Mouse (Mus musculus): Measurements from ENCODE around the gene Adamts3. TPM values are rescaled to one million over a fixed set of nuclear protein-coding genes. Genes with fewer than 3 reads are reported as not detected.

Gene Adamts3
- polyA plus RNA-seq, 1 experiment: 0.34 TPM

DNA sequence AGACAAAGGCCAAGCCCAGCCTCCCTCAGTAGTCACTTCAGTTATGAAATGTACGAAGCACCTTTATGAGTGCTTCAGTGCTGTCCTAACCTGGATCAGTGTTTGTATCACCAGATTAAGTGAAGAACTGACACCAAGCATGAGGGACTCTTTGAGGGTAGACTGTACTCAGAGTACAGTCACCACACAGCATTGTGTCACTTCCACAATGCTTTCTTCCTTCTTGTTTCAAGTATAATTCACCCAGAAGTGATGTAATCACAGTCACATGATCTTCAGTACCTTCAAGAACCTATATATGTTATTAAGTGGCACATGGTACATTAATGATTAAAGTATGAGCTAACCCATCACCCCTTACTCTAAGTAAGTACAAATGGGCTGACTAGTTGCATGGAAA, 24.3 kb downstream of the Adamts3 start:
- Histone ChIP-seq H3K36me3 (ENCODE audit: control insufficient read depth, insufficient read depth) (no peaks in the 10 kb centered on the region), H3K27me3 (ENCODE audit: control insufficient read depth, insufficient read depth, insufficient read length) (no peaks in the 10 kb centered on the region), H3K79me3 (ENCODE audit: low read depth) (no peaks in the 10 kb centered on the region), H3K79me2 (ENCODE audit: control insufficient read depth, insufficient read depth) (no peaks in the 10 kb centered on the region), H3ac (ENCODE audit: control insufficient read depth, insufficient read length, low read depth) (no peak overlapping the region), H3K4me3 (ENCODE audit: insufficient read depth, poor library complexity, severe bottlenecking) (no peak overlapping the region)
- TF ChIP-seq USF1 (IDR thresholded peaks at IDR 0.05; ENCODE audit: low read depth) (no peak), FOSL1 (IDR thresholded peaks at IDR 0.05; ENCODE audit: insufficient read depth, low read length, poor library complexity, severe bottlenecking) (no peak), CEBPB (IDR thresholded peaks at IDR 0.05; ENCODE audit: low read depth) (no peak), MYOG (IDR thresholded peaks at IDR 0.05; ENCODE audit: control insufficient read depth, extremely low read depth, insufficient read length) (no peak), MYOD1 (IDR thresholded peaks at IDR 0.05; ENCODE audit: control insufficient read depth, insufficient read length, low read depth) (no peak), MAX (IDR thresholded peaks at IDR 0.05) (no peak), CTCF (IDR thresholded peaks at IDR 0.05; ENCODE audit: control insufficient read depth, insufficient read depth, insufficient read length) (no peak)

DNA sequence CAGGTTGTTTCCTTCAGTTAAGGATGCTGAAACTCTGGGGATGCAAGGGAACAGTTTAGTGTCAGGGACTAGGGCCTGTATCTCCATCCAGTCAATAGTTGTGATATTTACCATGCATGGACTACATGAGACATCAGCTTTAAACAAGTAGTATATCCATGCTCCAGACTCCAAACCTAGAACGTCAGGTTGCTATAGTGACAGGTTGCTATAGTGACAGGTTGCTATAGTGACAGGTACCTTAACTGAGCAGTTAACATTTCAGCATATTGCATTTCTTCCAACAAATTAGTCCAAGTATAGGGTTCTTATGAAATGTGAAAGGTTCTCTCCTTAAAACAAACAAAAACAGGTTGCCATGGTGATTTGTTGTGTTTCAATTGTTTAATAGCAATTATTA, 36.6 kb downstream of the Adamts3 start:
- H3K36me3 ChIP-seq (ENCODE audit: control insufficient read depth, insufficient read depth): no peaks in the 10 kb centered on the region
- H3K4me3 ChIP-seq (ENCODE audit: insufficient read depth, poor library complexity, severe bottlenecking): no peak overlapping the region
- no peaks in the 10 kb centered on the region for H3K79me2 ChIP-seq (ENCODE audit: control insufficient read depth, insufficient read depth)
- H3K79me3 ChIP-seq (ENCODE audit: low read depth): no peaks in the 10 kb centered on the region
- no peak for TF ChIP-seq MYOG (IDR thresholded peaks at IDR 0.05; ENCODE audit: control insufficient read depth, extremely low read depth, insufficient read length)
- TF ChIP-seq FOSL1 (IDR thresholded peaks at IDR 0.05; ENCODE audit: insufficient read depth, low read length, poor library complexity, severe bottlenecking): no peak
- no peak for TF ChIP-seq USF1 (IDR thresholded peaks at IDR 0.05; ENCODE audit: low read depth)
- no peak for TF ChIP-seq CTCF (IDR thresholded peaks at IDR 0.05; ENCODE audit: control insufficient read depth, insufficient read depth, insufficient read length)
- no peak for TF ChIP-seq MAX (IDR thresholded peaks at IDR 0.05)
- TF ChIP-seq MYOD1 (IDR thresholded peaks at IDR 0.05; ENCODE audit: control insufficient read depth, insufficient read length, low read depth): no peak
- TF ChIP-seq CEBPB (IDR thresholded peaks at IDR 0.05; ENCODE audit: low read depth): no peak
- H3ac ChIP-seq (ENCODE audit: control insufficient read depth, insufficient read length, low read depth): no peak overlapping the region
- no peaks in the 10 kb centered on the region for H3K27me3 ChIP-seq (ENCODE audit: control insufficient read depth, insufficient read depth, insufficient read length)

DNA sequence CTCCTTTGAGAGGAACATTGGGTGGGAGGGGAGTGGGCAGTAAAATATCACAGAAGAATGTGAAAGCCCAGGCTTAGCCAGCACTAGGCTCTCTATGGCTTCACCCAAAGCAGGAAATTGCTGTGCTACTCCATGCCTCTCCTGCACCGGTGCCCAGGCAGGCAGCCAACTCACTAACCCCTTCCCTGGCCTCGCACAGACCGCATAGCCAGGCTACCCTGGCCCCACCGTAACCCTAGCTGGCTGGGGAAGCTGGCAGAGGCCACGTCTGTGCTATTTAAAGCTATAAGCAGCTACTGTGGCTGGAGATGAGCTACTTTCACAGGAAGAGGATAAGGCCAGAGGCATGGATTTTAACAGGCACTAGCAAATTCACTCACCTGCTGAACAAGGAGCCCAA, 38.8 kb downstream of the Adamts3 start:
- Histone ChIP-seq H3K36me3 (ENCODE audit: control insufficient read depth, insufficient read depth) (no peaks in the 10 kb centered on the region), H3K79me3 (ENCODE audit: low read depth) (no peaks in the 10 kb centered on the region), H3K79me2 (ENCODE audit: control insufficient read depth, insufficient read depth) (no peaks in the 10 kb centered on the region), H3K27me3 (ENCODE audit: control insufficient read depth, insufficient read depth, insufficient read length) (no peaks in the 10 kb centered on the region), H3K4me3 (ENCODE audit: insufficient read depth, poor library complexity, severe bottlenecking) (no peak overlapping the region), H3ac (ENCODE audit: control insufficient read depth, insufficient read length, low read depth) (no peak overlapping the region)
- no peak for TF ChIP-seq MYOG (IDR thresholded peaks at IDR 0.05; ENCODE audit: control insufficient read depth, extremely low read depth, insufficient read length)
- TF ChIP-seq MYOD1 (IDR thresholded peaks at IDR 0.05; ENCODE audit: control insufficient read depth, insufficient read length, low read depth): no peak
- no peak for TF ChIP-seq CTCF (IDR thresholded peaks at IDR 0.05; ENCODE audit: control insufficient read depth, insufficient read depth, insufficient read length)
- no peak for TF ChIP-seq MAX (IDR thresholded peaks at IDR 0.05)
- TF ChIP-seq USF1 (IDR thresholded peaks at IDR 0.05; ENCODE audit: low read depth): no peak
- TF ChIP-seq CEBPB (IDR thresholded peaks at IDR 0.05; ENCODE audit: low read depth): no peak

DNA sequence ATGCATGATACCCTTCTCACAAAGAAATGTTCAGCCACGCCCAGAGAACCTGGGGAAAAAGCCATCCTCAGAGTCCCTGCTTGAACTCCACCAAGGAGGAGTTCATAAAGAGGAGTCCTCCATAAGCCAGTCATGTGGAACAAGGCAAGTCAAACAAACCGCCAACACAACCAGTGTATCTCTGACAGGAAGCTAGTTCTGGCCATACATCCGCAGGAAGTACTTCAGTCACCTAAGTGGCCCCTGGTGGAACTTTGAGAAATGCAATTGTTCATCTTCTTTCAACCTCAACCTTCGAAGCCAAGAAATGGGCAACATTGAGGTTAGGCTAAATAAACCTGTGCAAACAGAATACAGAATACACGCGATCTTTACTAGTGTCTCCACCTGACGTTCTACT, 39.7 kb downstream of the Adamts3 start:
- no peaks in the 10 kb centered on the region for H3K79me3 ChIP-seq (ENCODE audit: low read depth)
- no peak for TF ChIP-seq MYOD1 (IDR thresholded peaks at IDR 0.05; ENCODE audit: control insufficient read depth, insufficient read length, low read depth)
- no peak for TF ChIP-seq USF1 (IDR thresholded peaks at IDR 0.05; ENCODE audit: low read depth)
- TF ChIP-seq CEBPB (IDR thresholded peaks at IDR 0.05; ENCODE audit: low read depth): no peak
- no peak for TF ChIP-seq CTCF (IDR thresholded peaks at IDR 0.05; ENCODE audit: control insufficient read depth, insufficient read depth, insufficient read length)
- TF ChIP-seq FOSL1 (IDR thresholded peaks at IDR 0.05; ENCODE audit: insufficient read depth, low read length, poor library complexity, severe bottlenecking): no peak
- TF ChIP-seq MYOG (IDR thresholded peaks at IDR 0.05; ENCODE audit: control insufficient read depth, extremely low read depth, insufficient read length): no peak
- H3ac ChIP-seq (ENCODE audit: control insufficient read depth, insufficient read length, low read depth): no peak overlapping the region
- no peaks in the 10 kb centered on the region for H3K79me2 ChIP-seq (ENCODE audit: control insufficient read depth, insufficient read depth)
- no peak overlapping the region for H3K4me3 ChIP-seq (ENCODE audit: insufficient read depth, poor library complexity, severe bottlenecking)
- H3K27me3 ChIP-seq (ENCODE audit: control insufficient read depth, insufficient read depth, insufficient read length): no peaks in the 10 kb centered on the region
- H3K36me3 ChIP-seq (ENCODE audit: control insufficient read depth, insufficient read depth): no peaks in the 10 kb centered on the region

DNA sequence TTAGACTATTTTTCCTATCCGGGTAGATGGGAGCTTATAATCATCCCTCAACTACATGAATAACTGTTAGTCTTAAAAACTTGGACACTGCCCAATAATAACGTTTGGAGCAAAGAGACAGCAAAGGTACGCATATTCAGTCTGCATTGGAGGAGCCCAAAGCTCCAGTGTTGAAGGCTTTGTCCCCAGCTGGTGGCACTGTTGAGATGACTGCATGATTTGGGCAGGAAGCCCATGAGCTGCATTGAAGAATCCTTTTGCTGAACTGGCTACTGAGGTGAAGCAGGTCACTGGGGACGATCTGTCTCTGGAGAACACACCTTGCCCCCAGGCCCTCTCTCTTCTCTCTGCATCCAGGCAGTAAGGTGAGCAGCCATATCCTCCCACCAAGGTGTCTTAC, 43.5 kb downstream of the Adamts3 start:
- no peak for TF ChIP-seq USF1 (IDR thresholded peaks at IDR 0.05; ENCODE audit: low read depth)
- TF ChIP-seq FOSL1 (IDR thresholded peaks at IDR 0.05; ENCODE audit: insufficient read depth, low read length, poor library complexity, severe bottlenecking): no peak
- no peak for TF ChIP-seq CTCF (IDR thresholded peaks at IDR 0.05; ENCODE audit: control insufficient read depth, insufficient read depth, insufficient read length)
- TF ChIP-seq MYOG (IDR thresholded peaks at IDR 0.05; ENCODE audit: control insufficient read depth, extremely low read depth, insufficient read length): no peak
- no peak for TF ChIP-seq MYOD1 (IDR thresholded peaks at IDR 0.05; ENCODE audit: control insufficient read depth, insufficient read length, low read depth)
- TF ChIP-seq MAX (IDR thresholded peaks at IDR 0.05): no peak
- TF ChIP-seq CEBPB (IDR thresholded peaks at IDR 0.05; ENCODE audit: low read depth): no peak
- no peak overlapping the region for H3K4me3 ChIP-seq (ENCODE audit: insufficient read depth, poor library complexity, severe bottlenecking)
- H3K79me2 ChIP-seq (ENCODE audit: control insufficient read depth, insufficient read depth): no peaks in the 10 kb centered on the region
- no peaks in the 10 kb centered on the region for H3K79me3 ChIP-seq (ENCODE audit: low read depth)
- no peaks in the 10 kb centered on the region for H3K27me3 ChIP-seq (ENCODE audit: control insufficient read depth, insufficient read depth, insufficient read length)
- H3K36me3 ChIP-seq (ENCODE audit: control insufficient read depth, insufficient read depth): no peaks in the 10 kb centered on the region
- no peak overlapping the region for H3ac ChIP-seq (ENCODE audit: control insufficient read depth, insufficient read length, low read depth)

DNA sequence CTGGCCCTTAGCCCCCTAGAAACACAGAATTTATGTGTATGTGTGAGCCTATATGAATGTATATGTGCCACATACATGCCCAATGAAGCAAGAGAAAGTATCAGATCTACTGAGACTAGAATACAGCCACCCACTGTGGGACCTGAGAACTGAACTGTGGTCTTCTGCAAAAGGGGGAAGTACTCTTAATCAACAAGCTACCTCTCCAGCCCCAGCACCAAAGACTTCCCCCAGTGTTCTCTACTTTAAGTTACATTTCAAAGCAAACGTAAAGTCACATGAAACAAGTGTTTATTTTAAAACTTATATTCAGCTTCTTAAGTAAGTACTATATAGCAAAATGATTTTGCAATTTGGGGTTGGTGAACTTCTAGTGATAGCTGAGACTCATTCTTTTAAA, 62.0 kb downstream of the Adamts3 start:
- H3K27me3 ChIP-seq (ENCODE audit: control insufficient read depth, insufficient read depth, insufficient read length): no peaks in the 10 kb centered on the region
- H3K79me2 ChIP-seq (ENCODE audit: control insufficient read depth, insufficient read depth): no peaks in the 10 kb centered on the region
- no peaks in the 10 kb centered on the region for H3K79me3 ChIP-seq (ENCODE audit: low read depth)
- H3ac ChIP-seq (ENCODE audit: control insufficient read depth, insufficient read length, low read depth): no peak overlapping the region
- no peaks in the 10 kb centered on the region for H3K36me3 ChIP-seq (ENCODE audit: control insufficient read depth, insufficient read depth)
- TF ChIP-seq MYOD1 (IDR thresholded peaks at IDR 0.05; ENCODE audit: control insufficient read depth, insufficient read length, low read depth): no peak
- TF ChIP-seq USF1 (IDR thresholded peaks at IDR 0.05; ENCODE audit: low read depth): no peak
- H3K4me3 ChIP-seq (ENCODE audit: insufficient read depth, poor library complexity, severe bottlenecking): no peak overlapping the region

All from C2C12 (cell line).